Mouse (Mus musculus) bone marrow macrophage, adult 2 months (primary cell): ENCODE results near the gene Tpbpa. TPM values are rescaled to one million over a fixed set of nuclear protein-coding genes. Genes with fewer than 3 reads are reported as not detected.
"Not testable (repeated sequence)": the region's sequence is repeated elsewhere in the genome, so short reads cannot be mapped to it uniquely, and the experiment has no call there.

ENCODE experiments used
- H3K27ac ChIP-seq: 2 replicates; pipeline ENCODE4 v1.5.1; 2012; ENCODE audit warnings: low read depth, low read length; ENCODE audit not compliant: insufficient read depth
- H3K4me1 ChIP-seq: 2 replicates; pipeline ENCODE4 v1.6.1; 2012; ENCODE audit warnings: low read length; ENCODE audit not compliant: control insufficient read depth, insufficient read depth
- H3K4me3 ChIP-seq: 2 replicates; pipeline ENCODE4 v1.5.1; 2012; ENCODE audit warnings: mild to moderate bottlenecking, low read length, moderate library complexity; ENCODE audit not compliant: insufficient read depth
- CTCF ChIP-seq: IDR thresholded peaks from 2 replicates; pipeline ENCODE4 v1.5.1; 2012; ENCODE audit warnings: low read depth, mild to moderate bottlenecking, low read length, moderate library complexity
- POLR2A ChIP-seq: IDR thresholded peaks from 2 replicates; pipeline ENCODE4 v1.6.1; 2012; ENCODE audit warnings: mild to moderate bottlenecking, low read depth, low read length, borderline replicate concordance
- polyA plus RNA-seq: library from polyadenylated mRNA; stranded (reverse); fragments of >200 nt; gene quantifications from 2 replicates; pipeline ENCODE4 v1.2.4, GENCODE M21; 2012; ENCODE audit not compliant: missing spikeins, insufficient read depth, insufficient read length

The Tpbpa gene
- polyA plus RNA-seq, result not detected in 2 replicates

- H3K27ac ChIP-seq, H3K4me3 ChIP-seq, H3K4me1 ChIP-seq: not testable (repeated sequence)
Observed at GRCm38 (mm10) chr13:60941884-60942283, at the start of gene Tpbpa. TSS of gene Tpbpa (minus strand) at chr13:60941984.

- H3K4me3 ChIP-seq, H3K27ac ChIP-seq, H3K4me1 ChIP-seq: not testable (repeated sequence)
Observed at GRCm38 (mm10) chr13:60986915-60987314, 45.1 kb upstream of the Tpbpa start.

- H3K4me3 ChIP-seq, H3K4me1 ChIP-seq, H3K27ac ChIP-seq: not testable (repeated sequence)
Observed at GRCm38 (mm10) chr13:60972319-60972718, 30.5 kb upstream of the Tpbpa start.

- not testable (repeated sequence) for H3K4me1 ChIP-seq, H3K27ac ChIP-seq, H3K4me3 ChIP-seq
Observed at GRCm38 (mm10) chr13:60963985-60964384, 22.2 kb upstream of the Tpbpa start.

- Histone ChIP-seq H3K4me3 (no peak overlapping the region), H3K27ac (no peak overlapping the region), H3K4me1 (no peaks in the 10 kb centered on the region)
- TF ChIP-seq POLR2A (no peak), CTCF (no peak)
Observed at GRCm38 (mm10) chr13:60961706-60962105, 19.9 kb upstream of the Tpbpa start.

GRCm38 (mm10) chr13:60936500-60936901 lies 5.3 kb downstream of the Tpbpa start, which contains the start of the genes Gm49391 and Ctla2a:
TSS of gene Gm49391 (minus strand) at chr13:60936571.
TSS of gene Ctla2a (minus strand) at chr13:60936625.
- Histone ChIP-seq H3K4me1 (peaks cover 5% of the 10 kb centered on the region; the same call in 1 of the 2 replicates), H3K4me3 (no peak within 1 kb of the TSS), H3K27ac (no peak within 1 kb of the TSS)
- TF ChIP-seq POLR2A (no peak), CTCF (no peak)

- not testable (repeated sequence) for H3K27ac ChIP-seq, H3K4me1 ChIP-seq, H3K4me3 ChIP-seq
Observed at GRCm38 (mm10) chr13:60935490-60935889, 6.3 kb downstream of the Tpbpa start, which contains the start of gene Gm49393. TSS of gene Gm49393 (minus strand) at chr13:60935590.

- not testable (repeated sequence) for H3K27ac ChIP-seq, H3K4me1 ChIP-seq, H3K4me3 ChIP-seq
Observed at GRCm38 (mm10) chr13:60904780-60905179, 37.0 kb downstream of the Tpbpa start, which contains the start of gene Tpbpb. TSS of gene Tpbpb (minus strand) at chr13:60904880.

- peaks cover 29% of the 10 kb centered on the region for H3K4me1 ChIP-seq
- H3K27ac ChIP-seq, result peak within 1 kb of the TSS; percentile 82
- TF ChIP-seq CTCF (no peak), POLR2A (no peak)
Observed at GRCm38 (mm10) chr13:60897328-60897727, 44.5 kb downstream of the Tpbpa start, which contains the start of gene Ctla2b. TSS of gene Ctla2b (minus strand) at chr13:60897447.

GRCm38 (mm10) chr13:60896794-60897193 lies 45.0 kb downstream of the Tpbpa start, which contains the start of gene Gm49392:
TSS of gene Gm49392 (minus strand) at chr13:60896894.
- Histone ChIP-seq H3K27ac (peak within 1 kb of the TSS; percentile 82), H3K4me3 (peak within 1 kb of the TSS; percentile 46), H3K4me1 (peaks cover 33% of the 10 kb centered on the region)

More at GRCm38 (mm10) chr13:60897328-60897727, 44.5 kb downstream of the Tpbpa start, which contains the start of gene Ctla2b:
- peak within 1 kb of the TSS; percentile 46 for H3K4me3 ChIP-seq

- H3K4me3 ChIP-seq, result no peak overlapping the region
- peaks cover 36% of the 10 kb centered on the region for H3K4me1 ChIP-seq
- TF ChIP-seq POLR2A (no peak), CTCF (no peak)
- H3K27ac ChIP-seq, result peak overlapping the region; percentile 11; the same call in 1 of the 2 replicates
Observed at GRCm38 (mm10) chr13:60895406-60896160, 46.2 kb downstream of the Tpbpa start.
